Mouse (Mus musculus): Measurements from ENCODE around the gene Zfp598.
"Not testable (repeated sequence)": the region's sequence is repeated elsewhere in the genome, so short reads cannot be mapped to it uniquely, and the experiment has no call there.

Gene Zfp598

GRCm38 (mm10) chr17:24721383-24721955 is 52.0 kb downstream of the Zfp598 start:
- DNase-seq (ENCODE audit: low spot score in 2 of 2) = not testable (repeated sequence)

GRCm38 (mm10) chr17:24722220-24722924 is 52.9 kb downstream of the Zfp598 start:
- DNase-seq (ENCODE audit: low spot score in 2 of 2) = no peak

GRCm38 (mm10) chr17:24723122-24723880 is 53.8 kb downstream of the Zfp598 start:
- no peak for DNase-seq (ENCODE audit: low spot score in 2 of 2)

GRCm38 (mm10) chr17:24723881-24724180 is 54.3 kb downstream of the Zfp598 start:
- no peak for DNase-seq (ENCODE audit: low spot score in 2 of 2)

- peak; percentile 92 to 97 for DNase-seq (ENCODE audit: low spot score in 2 of 2)
These were observed 54.7 kb downstream of the Zfp598 start, which contains the start of gene Ndufb10 for GRCm38 (mm10) chr17:24724184-24724583. TSS of gene Ndufb10 (minus strand) at chr17:24724478.

- DNase-seq (ENCODE audit: low spot score in 2 of 2) = no peak
These were observed 56.3 kb downstream of the Zfp598 start for GRCm38 (mm10) chr17:24725637-24726390.

GRCm38 (mm10) chr17:24727618-24728017 is 58.1 kb downstream of the Zfp598 start, which contains the start of gene Rpl3l:
TSS of gene Rpl3l (plus strand) at chr17:24727820.
- DNase-seq (ENCODE audit: low spot score in 2 of 2) = no peak

GRCm38 (mm10) chr17:24728184-24728583 is 58.7 kb downstream of the Zfp598 start:
- DNase-seq (ENCODE audit: low spot score in 2 of 2) = no peak

- DNase-seq (ENCODE audit: low spot score in 2 of 2) = no peak
These were observed 59.6 kb downstream of the Zfp598 start for GRCm38 (mm10) chr17:24729067-24729466.

GRCm38 (mm10) chr17:24730787-24731186 is 61.3 kb downstream of the Zfp598 start:
- no peak for DNase-seq (ENCODE audit: low spot score in 2 of 2)
